Mouse (Mus musculus) spleen, postnatal 10 days (tissue): ENCODE results near the gene Gm4303.
A peak's percentile ranks its signal among the peaks of the same experiment; 100 is the strongest.
"Not testable (repeated sequence)": the region's sequence is repeated elsewhere in the genome, so short reads cannot be mapped to it uniquely, and the experiment has no call there.

Experiments
- DNase-seq, 2 experiments: peaks; one replicate each; pipeline ENCODE4 v3.0.0; 2021 to 2022; ENCODE audit warnings: low spot score in 2 of 2

Gene Gm4303

DNA sequence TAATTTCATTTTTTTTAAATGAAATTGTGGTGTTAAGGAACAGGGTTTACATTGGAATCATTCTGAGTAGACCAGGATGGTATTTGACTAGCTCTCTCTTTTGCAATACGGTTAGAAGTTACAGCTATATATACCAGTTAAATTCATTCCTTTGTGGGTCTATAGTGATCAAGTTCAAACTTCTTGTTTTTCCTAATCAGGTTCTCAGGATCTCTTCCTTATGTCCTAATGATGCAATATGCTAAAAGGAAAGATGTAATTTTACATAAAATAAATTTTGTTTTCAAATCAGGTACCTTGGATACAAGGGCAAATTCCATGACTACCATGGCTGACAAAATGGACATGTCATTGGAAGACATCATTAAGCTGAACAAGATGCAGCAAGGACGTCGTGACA is at the start of gene Gm4303:
Gm4303 (plus strand) TSS at position 301 of the 400 bp plus-strand sequence.
- not testable (repeated sequence) for DNase-seq

DNA sequence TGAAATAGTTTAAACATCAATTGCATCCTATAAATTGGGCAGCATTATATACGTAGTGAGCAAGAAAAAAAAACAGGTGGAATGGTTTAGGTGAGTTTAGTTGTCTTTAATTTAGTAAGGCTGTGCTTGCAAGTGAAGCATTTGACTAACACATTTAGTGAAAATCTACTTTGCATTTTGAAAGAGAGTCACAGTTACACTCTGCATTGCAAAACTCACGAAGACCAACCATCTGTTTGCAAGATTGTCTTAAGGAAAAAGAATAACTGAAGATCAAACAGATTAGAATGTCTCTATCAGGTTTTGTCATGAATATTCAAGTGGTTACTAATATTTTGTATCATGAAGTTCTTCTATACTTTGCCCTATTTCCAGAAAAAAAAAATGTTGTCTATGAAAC is 49.7 kb upstream of the Gm4303 start:
- DNase-seq = no peak

DNA sequence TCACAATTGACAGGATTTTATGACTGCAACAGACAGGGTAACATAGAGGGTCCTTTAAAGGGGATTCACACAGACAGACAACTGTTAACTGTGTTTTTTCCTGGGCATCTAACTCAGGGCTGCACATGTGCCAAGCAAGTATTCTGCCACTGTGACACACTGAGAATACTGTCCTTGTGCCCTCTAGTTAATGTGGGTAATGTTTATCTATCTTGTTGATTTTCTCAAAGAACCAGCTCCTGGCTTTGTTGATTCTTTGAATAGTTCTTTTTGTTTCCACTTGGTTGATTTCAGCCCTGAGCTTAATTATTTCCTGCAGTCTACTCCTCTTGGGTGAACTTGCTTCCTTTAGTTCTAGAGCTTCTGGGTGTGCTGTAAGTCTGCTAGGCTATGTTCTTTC is 45.7 kb upstream of the Gm4303 start:
- DNase-seq = not testable (repeated sequence)

DNA sequence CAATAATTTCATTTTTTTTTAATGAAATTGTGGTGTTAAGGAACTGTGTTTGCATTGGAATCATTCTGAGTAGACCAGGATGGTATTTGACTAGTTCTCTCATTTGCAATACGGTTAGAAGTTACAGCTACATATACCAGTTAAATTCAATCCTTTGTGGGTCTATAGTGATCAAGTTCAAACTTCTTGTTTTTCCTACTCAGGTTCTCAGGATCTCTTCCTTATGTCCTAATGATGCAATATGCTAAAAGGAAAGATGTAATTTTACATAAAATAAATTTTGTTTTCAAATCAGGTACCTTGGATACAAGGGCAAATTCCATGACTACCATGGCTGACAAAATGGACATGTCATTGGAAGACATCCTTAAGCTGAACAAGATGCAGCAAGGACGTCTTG is 10.4 kb upstream of the Gm4303 start, which contains the start of gene Gm4301:
Gm4301 (plus strand) TSS at position 301 of the 400 bp plus-strand sequence.
- DNase-seq = not testable (repeated sequence)

DNA sequence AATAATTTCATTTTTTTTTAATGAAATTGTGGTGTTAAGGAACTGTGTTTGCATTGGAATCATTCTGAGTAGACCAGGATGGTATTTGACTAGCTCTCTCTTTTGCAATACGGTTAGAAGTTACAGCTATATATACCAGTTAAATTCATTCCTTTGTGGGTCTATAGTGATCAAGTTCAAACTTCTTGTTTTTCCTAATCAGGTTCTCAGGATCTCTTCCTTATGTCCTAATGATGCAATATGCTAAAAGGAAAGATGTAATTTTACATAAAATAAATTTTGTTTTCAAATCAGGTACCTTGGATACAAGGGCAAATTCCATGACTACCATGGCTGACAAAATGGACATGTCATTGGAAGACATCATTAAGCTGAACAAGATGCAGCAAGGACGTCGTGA is 5.2 kb upstream of the Gm4303 start, which contains the start of gene Gm4302:
Gm4302 (plus strand) TSS at position 301 of the 400 bp plus-strand sequence.
- not testable (repeated sequence) for DNase-seq

DNA sequence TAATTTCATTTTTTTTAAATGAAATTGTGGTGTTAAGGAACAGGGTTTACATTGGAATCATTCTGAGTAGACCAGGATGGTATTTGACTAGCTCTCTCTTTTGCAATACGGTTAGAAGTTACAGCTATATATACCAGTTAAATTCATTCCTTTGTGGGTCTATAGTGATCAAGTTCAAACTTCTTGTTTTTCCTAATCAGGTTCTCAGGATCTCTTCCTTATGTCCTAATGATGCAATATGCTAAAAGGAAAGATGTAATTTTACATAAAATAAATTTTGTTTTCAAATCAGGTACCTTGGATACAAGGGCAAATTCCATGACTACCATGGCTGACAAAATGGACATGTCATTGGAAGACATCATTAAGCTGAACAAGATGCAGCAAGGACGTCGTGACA is 5.0 kb downstream of the Gm4303 start, which contains the start of gene Gm4305:
Gm4305 (plus strand) TSS at position 301 of the 400 bp plus-strand sequence.
- DNase-seq = not testable (repeated sequence)

DNA sequence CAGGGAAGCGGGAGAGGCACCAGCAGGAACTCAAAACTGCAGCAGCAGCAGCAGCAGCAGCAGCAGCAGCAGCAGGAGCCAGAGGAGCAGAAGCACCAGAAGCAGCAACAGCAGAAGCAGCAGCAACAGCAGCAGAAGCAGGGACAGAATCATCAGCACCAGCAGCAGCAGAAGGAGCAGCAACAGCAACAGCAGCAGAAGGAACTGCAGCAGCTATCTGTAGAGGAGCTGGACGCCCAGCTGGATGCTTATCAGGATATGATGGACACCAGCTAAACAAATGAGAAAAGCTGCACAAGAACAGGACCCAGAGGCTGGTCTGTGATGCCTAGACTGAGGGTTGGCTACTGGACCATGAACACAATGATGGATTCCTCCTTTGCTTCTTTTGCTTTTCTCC is 11.1 kb downstream of the Gm4303 start:
- DNase-seq = peak; percentile 7 to 12

DNA sequence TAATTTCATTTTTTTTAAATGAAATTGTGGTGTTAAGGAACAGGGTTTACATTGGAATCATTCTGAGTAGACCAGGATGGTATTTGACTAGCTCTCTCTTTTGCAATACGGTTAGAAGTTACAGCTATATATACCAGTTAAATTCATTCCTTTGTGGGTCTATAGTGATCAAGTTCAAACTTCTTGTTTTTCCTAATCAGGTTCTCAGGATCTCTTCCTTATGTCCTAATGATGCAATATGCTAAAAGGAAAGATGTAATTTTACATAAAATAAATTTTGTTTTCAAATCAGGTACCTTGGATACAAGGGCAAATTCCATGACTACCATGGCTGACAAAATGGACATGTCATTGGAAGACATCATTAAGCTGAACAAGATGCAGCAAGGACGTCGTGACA is 15.3 kb downstream of the Gm4303 start, which contains the start of gene Gm4307:
Gm4307 (plus strand) TSS at position 301 of the 400 bp plus-strand sequence.
- DNase-seq = not testable (repeated sequence)

DNA sequence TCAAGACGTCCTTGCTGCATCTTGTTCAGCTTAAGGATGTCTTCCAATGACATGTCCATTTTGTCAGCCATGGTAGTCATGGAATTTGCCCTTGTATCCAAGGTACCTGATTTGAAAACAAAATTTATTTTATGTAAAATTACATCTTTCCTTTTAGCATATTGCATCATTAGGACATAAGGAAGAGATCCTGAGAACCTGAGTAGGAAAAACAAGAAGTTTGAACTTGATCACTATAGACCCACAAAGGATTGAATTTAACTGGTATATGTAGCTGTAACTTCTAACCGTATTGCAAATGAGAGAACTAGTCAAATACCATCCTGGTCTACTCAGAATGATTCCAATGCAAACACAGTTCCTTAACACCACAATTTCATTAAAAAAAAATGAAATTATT is 36.7 kb downstream of the Gm4303 start, which contains the start of gene Gm4312:
Gm4312 (minus strand) TSS at position 101 of the 400 bp plus-strand sequence.
- DNase-seq = not testable (repeated sequence)
